ENCODE assay signal across 15 mouse cellular contexts in the genomic region with DNA sequence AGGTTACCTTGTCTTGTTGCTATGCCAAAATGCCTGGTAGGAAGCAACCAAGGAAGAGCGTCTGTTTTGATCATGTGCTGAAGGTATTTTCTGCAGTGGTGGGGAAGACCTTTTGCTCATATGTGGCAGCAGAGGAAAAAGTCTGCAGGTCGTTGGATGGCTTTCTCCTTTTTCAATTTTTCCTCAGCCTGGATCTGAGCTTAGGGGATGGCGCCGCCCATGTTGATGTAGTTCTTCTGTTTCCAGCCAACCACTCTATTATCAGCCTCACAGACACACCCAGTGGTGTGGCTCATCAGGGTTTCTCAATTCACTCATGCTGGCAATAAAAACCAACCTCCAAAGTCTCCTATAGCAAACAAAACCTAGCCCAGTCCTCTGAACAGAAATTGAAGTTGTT.
DNase-seq lines count a peak whose midpoint lies in the region.
"Had no signal": no experiment of that assay in that cellular context is flagged by ENCODE, and none has a peak within 500 bp of the region (broad histone marks: within the 10 kb centered on the region; RNA-seq: fewer than 3 reads in every experiment).

No protein-coding gene starts in this region.

- DNase-seq in heart, adult 11 months, result peak; percentile 64
- DNase-seq in heart, postnatal 14 days, result no peak
- peak; percentile 54 for DNase-seq in R1 (ENCODE audit: low read depth, low spot score)
- no peak for DNase-seq in urinary bladder, postnatal 4 days (ENCODE audit: low spot score in 2 of 2)
- DNase-seq: adrenal gland, adult 2 months; adrenal gland, adult 8-10 months; adrenal gland, postnatal 10 days; adrenal gland, postnatal 14 days; adrenal gland, postnatal 25 days; adrenal gland, postnatal 36 days; B cell, adult 2 months; cerebellum, adult 11 months; cerebellum, adult 11-12 months; cerebellum, adult 18-20 months; cerebellum, adult 2 months had no signal

- intact Hi-C loops in heart, postnatal 14 days (cut with DNase I), result no loop called here

Comparison
In these comparisons a context has a peak if more than half of its experiments do, and no peak if none do; other contexts are left out.
1. DNase-seq: peak in heart, adult 11 months (single experiment) and R1 (single experiment); none in heart, postnatal 14 days (0 of 2) and urinary bladder, postnatal 4 days (0 of 2).